In the genomic region with DNA sequence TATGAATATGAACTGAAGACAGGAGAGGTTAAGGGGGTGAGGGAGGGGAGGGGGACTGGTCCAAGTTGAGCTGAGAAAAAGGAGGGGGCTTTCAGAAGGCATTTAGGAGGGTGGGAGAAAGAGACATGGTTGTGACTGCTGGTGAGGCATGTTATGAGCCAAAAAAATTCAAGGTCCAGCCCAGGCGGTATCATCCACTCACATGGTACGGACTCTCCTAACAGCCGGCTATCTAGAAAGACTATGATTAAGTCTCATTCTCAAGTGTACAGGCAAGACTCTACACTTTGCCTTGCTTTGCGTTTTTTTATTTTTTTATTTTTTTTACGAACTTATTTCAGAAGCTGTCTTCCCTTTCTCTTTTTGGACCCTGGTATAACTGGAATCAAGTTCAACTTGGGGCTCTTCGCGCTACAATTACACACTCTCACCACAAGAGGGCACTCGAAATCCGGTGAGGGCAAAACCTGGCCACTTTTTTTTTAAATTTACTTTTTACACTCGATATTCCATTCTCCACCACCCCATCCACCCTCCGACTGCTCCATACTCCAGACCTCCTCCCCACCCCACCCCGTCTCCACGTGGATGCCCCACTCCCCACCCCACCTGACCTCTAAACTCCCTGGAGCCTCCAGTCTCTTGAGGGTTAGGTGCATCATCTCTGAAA, we compare ENCODE assay signal across 7 mouse cellular contexts.
DNase-seq lines count a peak whose midpoint lies in the region; ATAC-seq and TF ChIP-seq lines count a peak whose summit lies in the region.

No protein-coding gene starts in this region.

- no peak for TF ChIP-seq EP300 in stomach, postnatal 0 days (optimal IDR thresholded peaks at IDR 0.05)

- no peak overlapping the region for H3K27ac ChIP-seq in lung, embryonic 16.5 days (ENCODE audit: low read length)
- H3K27ac ChIP-seq in stomach, postnatal 0 days (replicated peaks): no peak overlapping the region

- intact Hi-C loops in heart, postnatal 14 days (cut with DNase I): loop anchor here (1.0 to 2.0 kb wide), 2 partner anchors 101 to 413 kb away; no protein-coding TSS in a partner anchor

- DNase-seq in left cerebral cortex, adult 18-20 months (ENCODE audit: low spot score in 2 of 2): peak; percentile 51 to 59
- no peak for DNase-seq in left cerebral cortex, adult 11 months (ENCODE audit: low spot score)
- DNase-seq in MN1 (ENCODE audit: low spot score): peak; percentile 35
- peak; percentile 72 to 76 for DNase-seq in cerebellum, postnatal 14 days
- DNase-seq in heart, postnatal 14 days: peak; percentile 37 to 70
- peak; percentile 32 for DNase-seq in stomach, postnatal 0 days (ENCODE audit: low spot score)

- H3K9me3 ChIP-seq in lung, embryonic 16.5 days (ENCODE audit: control insufficient read depth, low read length): no peaks in the 10 kb centered on the region
- no peaks in the 10 kb centered on the region for H3K9me3 ChIP-seq in stomach, postnatal 0 days (ENCODE audit: control insufficient read depth, low read length)

- H3K4me3 ChIP-seq in lung, embryonic 16.5 days (ENCODE audit: low read length): no peak overlapping the region
- no peak overlapping the region for H3K4me3 ChIP-seq in stomach, postnatal 0 days (ENCODE audit: low read depth, low read length)

- H3K4me2 ChIP-seq in lung, embryonic 16.5 days (ENCODE audit: low read depth, low read length): no peak overlapping the region
- no peak overlapping the region for H3K4me2 ChIP-seq in stomach, postnatal 0 days (replicated peaks; ENCODE audit: low read depth)

- H3K4me1 ChIP-seq in lung, embryonic 16.5 days (replicated peaks; ENCODE audit: control insufficient read depth, insufficient read depth, low read length): no peaks in the 10 kb centered on the region
- no peaks in the 10 kb centered on the region for H3K4me1 ChIP-seq in stomach, postnatal 0 days (replicated peaks; ENCODE audit: control insufficient read depth, insufficient read depth)

- ATAC-seq in lung, embryonic 16.5 days (ENCODE audit: low read depth): 0 out of 2 replicates have a peak, but pooled peaks have one; percentile 45
- no peak for ATAC-seq in stomach, postnatal 0 days (ENCODE audit: low FRiP score, low TSS enrichment)

- H3K36me3 ChIP-seq in lung, embryonic 16.5 days (ENCODE audit: control insufficient read depth, insufficient read depth, low read length): no peaks in the 10 kb centered on the region
- H3K36me3 ChIP-seq in stomach, postnatal 0 days (ENCODE audit: control insufficient read depth, insufficient read depth, low read length): no peaks in the 10 kb centered on the region

- no peaks in the 10 kb centered on the region for H3K27me3 ChIP-seq in lung, embryonic 16.5 days (ENCODE audit: control insufficient read depth, insufficient read depth, low read depth, low read length)
- H3K27me3 ChIP-seq in stomach, postnatal 0 days (ENCODE audit: control insufficient read depth, insufficient read depth, low read length): no peaks in the 10 kb centered on the region

- H3K9ac ChIP-seq in lung, embryonic 16.5 days (ENCODE audit: low read length): no peak overlapping the region
- H3K9ac ChIP-seq in stomach, postnatal 0 days (ENCODE audit: low read length): no peak overlapping the region

- 24% methylated on average over 13 of the region's 13 CpGs for WGBS in lung, embryonic 16.5 days
- 27% methylated on average over 13 of the region's 13 CpGs for WGBS in stomach, postnatal 0 days

- TF ChIP-seq CTCF in stomach, postnatal 0 days (IDR thresholded peaks at IDR 0.05; ENCODE audit: low read depth): peak; percentile 78
